Mouse (Mus musculus): Measurements from ENCODE around the gene Ccdc33. TPM values are rescaled to one million over a fixed set of nuclear protein-coding genes. Genes with fewer than 3 reads are reported as not detected.

Gene Ccdc33
- total RNA-seq, 2 experiments from 2014 or later, result 0.49 to 2.4 TPM

- no peak for DNase-seq (ENCODE audit: extremely low spot score in 1 of 2, low spot score in 1 of 2)
Measured at GRCm38 (mm10) chr9:58053544-58053943, 65.1 kb downstream of the Ccdc33 start.

GRCm38 (mm10) chr9:58053102-58053501 lies 65.5 kb downstream of the Ccdc33 start:
- peak; percentile 53 to 72 for DNase-seq (ENCODE audit: extremely low spot score in 1 of 2, low spot score in 1 of 2)

DNA sequence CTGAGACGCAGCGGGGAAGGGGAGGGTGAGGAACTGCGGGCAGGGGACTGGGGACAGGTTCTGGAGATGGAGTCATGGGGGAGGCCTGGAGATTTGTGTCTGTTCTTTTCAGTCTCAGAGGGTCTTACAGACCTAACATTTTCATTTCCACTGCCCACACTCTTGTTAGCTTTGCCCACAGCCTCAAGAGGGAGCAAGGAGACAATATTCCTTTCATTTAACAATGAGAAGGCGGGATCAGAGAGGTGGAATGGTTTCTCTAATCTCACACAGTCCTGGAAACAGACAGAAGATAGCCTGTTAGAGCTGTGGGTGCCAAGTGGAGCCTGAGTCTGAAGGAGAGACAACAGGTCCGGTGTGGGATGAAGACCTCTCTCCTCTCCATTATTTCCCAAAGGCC lies 66.7 kb downstream of the Ccdc33 start:
- DNase-seq (ENCODE audit: extremely low spot score in 1 of 2, low spot score in 1 of 2), result no peak

GRCm38 (mm10) chr9:58049861-58050260 lies 68.8 kb downstream of the Ccdc33 start:
- DNase-seq (ENCODE audit: extremely low spot score in 1 of 2, low spot score in 1 of 2), result no peak

GRCm38 (mm10) chr9:58049186-58049585 lies 69.4 kb downstream of the Ccdc33 start:
- no peak for DNase-seq (ENCODE audit: extremely low spot score in 1 of 2, low spot score in 1 of 2)

- DNase-seq (ENCODE audit: extremely low spot score in 1 of 2, low spot score in 1 of 2), result no peak
Measured at GRCm38 (mm10) chr9:58048621-58049020, 70.0 kb downstream of the Ccdc33 start.

GRCm38 (mm10) chr9:58047061-58047460 lies 71.6 kb downstream of the Ccdc33 start:
- DNase-seq (ENCODE audit: extremely low spot score in 1 of 2, low spot score in 1 of 2), result no peak

- DNase-seq (ENCODE audit: extremely low spot score in 1 of 2, low spot score in 1 of 2), result no peak
Measured at GRCm38 (mm10) chr9:58045646-58046045, 73.0 kb downstream of the Ccdc33 start.

DNA sequence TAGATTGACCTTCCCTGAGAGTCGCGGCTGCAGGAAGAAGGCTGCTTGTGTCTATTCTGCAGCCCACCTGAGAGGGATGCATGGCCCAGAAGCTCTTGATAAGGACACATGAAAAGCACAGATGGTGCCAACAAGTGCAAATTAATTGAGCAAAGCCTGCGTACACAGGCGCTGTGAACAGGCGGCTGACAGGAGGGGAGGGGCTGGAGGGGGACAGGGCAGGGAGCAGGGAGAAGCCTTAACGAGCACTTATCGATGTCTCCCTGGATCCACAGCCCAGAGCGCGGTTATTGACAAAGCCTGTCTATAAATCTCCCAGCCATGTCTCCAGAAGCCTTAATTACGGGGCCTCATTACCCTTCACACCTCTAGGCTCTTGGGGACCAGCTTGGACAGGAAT lies 73.8 kb downstream of the Ccdc33 start:
- DNase-seq (ENCODE audit: extremely low spot score in 1 of 2, low spot score in 1 of 2), result no peak

DNA sequence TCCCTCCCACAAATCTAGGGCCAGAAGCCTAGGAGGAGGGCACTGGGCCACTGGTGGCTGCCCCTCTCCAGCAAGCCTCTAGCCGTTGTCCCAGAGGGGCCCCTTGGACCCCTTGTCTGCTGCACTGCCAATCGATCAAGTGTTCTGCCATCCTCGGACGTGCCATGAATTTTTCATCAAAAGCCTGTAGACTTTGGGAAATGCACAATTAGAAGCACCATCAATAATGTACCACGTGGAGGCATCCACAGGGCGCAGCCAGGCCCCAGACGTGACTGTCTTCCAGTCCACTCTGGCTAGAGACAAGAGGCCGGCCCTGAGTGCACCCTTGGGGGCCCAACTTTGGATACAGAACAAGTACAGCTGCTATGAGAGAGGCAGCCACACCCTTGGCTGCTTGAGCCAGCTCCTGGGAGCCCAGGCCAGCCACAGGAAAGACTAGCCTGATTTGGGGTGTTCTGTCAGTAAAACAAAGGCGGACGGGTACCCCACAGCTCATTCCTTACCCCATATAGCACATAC lies 75.1 kb downstream of the Ccdc33 start:
- DNase-seq (ENCODE audit: extremely low spot score in 1 of 2, low spot score in 1 of 2), result no peak

DNA sequence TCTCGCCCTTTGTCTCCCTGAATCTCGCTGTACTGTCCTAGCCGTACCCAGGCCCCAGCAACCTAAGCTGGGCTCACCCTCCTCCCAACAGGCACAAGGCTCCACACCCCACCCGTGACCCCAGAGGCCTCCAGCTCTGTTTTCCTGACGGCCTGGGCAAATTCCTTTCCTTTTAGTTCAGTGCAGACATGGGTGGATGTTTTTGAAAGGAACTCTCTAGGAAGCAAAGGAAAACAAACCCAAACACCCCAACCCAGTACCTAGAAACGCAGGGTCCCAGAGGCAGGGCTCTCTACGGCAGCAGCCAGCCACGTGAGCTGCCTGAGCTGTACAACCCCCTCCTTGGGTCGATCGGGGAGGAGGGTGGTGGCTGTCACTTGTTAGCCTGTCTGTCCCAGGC lies 76.2 kb downstream of the Ccdc33 start:
- no peak for DNase-seq (ENCODE audit: extremely low spot score in 1 of 2, low spot score in 1 of 2)

DNA sequence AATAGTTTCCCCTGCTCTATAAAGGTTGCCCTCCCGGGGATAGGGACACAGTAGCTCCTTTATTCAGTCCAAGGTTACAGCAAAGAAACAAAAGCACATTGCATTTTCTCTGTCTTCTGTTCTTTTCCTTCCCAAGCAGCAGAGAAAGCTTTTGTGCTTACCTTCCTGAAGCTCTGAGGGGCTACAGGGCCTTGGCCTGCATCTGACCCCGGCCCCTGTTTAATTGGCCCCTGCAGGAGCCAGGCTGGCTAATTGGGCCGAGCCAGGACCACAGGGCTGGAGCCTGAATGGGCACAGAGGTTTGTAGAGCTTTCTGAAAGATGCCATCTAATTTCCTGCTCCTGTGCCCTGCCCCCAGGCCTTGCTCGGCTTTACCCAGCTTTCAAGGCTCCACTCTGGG lies 77.6 kb downstream of the Ccdc33 start:
- no peak for DNase-seq (ENCODE audit: extremely low spot score in 1 of 2, low spot score in 1 of 2)

GRCm38 (mm10) chr9:58038500-58039168 lies 80.0 kb downstream of the Ccdc33 start:
- DNase-seq (ENCODE audit: extremely low spot score in 1 of 2, low spot score in 1 of 2), result peak; percentile 65 to 80

DNA sequence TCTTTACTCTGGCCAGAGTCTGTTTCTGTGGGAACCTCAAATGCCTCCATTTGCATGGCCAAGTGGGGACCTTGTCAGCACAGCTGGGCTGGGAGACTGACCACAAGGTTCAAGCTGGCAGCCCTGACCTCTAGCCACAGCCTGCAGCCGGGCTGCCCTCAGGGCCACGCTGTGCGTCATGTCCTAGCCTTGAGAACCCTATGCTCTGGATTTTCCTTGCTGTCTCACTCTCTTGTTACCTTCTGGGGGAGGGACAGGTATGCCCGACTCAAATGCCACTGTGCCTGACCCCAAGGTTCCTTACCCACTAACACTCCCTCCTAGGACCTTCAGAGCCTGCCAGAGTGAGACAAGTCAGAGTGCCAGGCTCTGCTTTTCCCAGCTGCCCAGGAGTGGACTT lies 81.7 kb downstream of the Ccdc33 start:
- no peak for DNase-seq (ENCODE audit: extremely low spot score in 1 of 2, low spot score in 1 of 2)

DNA sequence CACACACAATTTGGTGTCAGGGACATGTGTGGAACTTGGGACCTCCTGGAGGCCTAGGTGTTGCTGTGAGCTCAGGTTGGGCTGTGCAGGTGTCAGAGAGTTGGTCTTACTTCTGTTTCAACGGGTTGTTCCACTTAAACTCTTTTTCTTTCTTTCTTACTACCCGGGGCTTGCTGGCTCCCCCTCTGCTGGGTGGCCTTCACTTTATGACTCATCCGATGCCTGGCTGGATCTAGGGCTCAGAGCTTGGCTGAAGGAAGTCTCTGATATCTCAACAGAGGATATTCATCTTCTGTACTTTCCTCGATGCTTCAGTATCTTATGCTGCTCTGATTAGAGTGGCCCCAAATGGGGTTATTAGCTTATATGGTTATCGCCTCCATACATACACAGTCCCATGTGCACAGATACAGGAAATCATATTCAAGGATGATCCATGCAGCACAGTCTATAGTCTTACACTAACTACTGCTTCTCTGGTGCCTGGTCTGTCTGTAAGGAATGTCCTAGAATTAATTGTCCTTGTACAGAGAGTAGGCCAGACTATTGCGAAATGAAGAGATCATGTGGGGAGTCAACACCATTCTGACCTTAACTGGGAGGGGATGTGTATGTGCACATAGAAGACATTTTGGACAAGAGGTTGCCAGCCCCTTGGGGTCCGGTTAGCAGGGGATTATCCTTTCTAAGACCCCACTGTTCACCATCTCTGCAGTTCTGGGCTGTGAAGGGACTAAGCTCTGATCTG lies 82.5 kb downstream of the Ccdc33 start:
- DNase-seq (ENCODE audit: extremely low spot score in 1 of 2, low spot score in 1 of 2), result no peak

GRCm38 (mm10) chr9:58035519-58035918 lies 83.1 kb downstream of the Ccdc33 start:
- peak in 1 of 2 experiments; percentile 29 for DNase-seq (ENCODE audit: extremely low spot score in 1 of 2, low spot score in 1 of 2)

GRCm38 (mm10) chr9:58031895-58032294 lies 86.7 kb downstream of the Ccdc33 start:
- no peak for DNase-seq (ENCODE audit: extremely low spot score in 1 of 2, low spot score in 1 of 2)

DNA sequence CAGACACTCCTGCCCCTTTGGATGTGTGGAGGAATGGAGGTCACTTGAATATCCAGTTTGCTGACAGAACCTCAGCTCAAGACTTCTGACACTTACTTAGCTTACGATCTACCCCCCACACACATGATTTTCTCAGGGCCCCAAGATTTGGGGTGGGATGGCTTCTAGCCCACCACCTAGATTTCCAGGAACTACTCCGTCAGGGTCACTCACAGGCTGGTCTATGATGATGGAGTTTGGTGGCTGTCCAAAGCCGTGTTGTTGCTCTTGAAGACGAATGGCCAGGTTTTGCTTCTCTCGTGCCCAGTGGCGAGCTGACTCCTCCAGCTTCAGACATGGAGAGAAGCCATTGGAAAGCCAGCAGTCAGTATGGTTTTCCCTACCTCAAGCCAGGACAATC lies 89.0 kb downstream of the Ccdc33 start:
- no peak for DNase-seq (ENCODE audit: extremely low spot score in 1 of 2, low spot score in 1 of 2)

GRCm38 (mm10) chr9:58028841-58029240 lies 89.8 kb downstream of the Ccdc33 start:
- DNase-seq (ENCODE audit: extremely low spot score in 1 of 2, low spot score in 1 of 2), result no peak

DNA sequence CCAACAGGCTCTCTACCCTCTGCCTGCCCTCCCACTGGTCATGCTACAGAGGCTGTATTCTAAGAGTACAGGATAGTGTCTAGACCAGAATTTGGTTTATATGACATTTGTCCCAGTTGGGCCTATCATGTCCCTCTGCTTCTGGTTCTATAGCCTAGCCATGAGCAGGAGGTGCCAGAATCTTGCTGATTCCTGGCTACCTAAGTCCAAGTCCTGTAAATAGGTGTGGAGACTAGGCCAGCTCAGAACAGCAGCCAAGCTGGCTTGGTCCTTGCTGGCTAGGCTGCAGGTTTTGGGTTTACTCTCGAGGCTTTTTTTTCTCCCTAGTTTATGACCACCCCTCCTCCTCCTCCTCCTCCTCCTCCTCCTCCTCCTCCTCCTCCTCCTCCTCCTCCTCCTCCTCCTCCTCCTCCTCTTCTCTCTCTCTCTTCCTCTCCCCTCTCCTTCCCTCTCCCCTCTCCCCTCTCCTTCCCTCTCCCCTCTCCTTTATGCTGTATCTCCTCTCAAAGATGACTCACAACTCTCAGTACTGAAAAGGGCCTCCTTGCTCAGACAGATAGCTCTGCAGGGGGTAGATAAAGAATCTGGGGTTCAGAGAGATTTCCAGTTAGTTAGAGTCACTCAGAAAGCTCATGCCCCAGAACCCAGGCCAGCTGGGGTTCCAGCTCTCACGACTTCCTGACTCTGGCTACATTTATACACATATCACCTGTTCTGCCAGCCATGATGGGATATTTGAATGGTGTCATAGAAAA lies 91.0 kb downstream of the Ccdc33 start:
- DNase-seq (ENCODE audit: extremely low spot score in 1 of 2, low spot score in 1 of 2), result no peak

- no peak for DNase-seq (ENCODE audit: extremely low spot score in 1 of 2, low spot score in 1 of 2)
Measured at GRCm38 (mm10) chr9:58025995-58026394, 92.6 kb downstream of the Ccdc33 start.

All from layer of hippocampus, postnatal 25 days (tissue).